Mouse (Mus musculus): ENCODE results near the gene Sctr.

GRCm38 (mm10) chr1:119996798-119997581, 9.7 kb upstream of the Sctr start, which contains the start of gene Cfap221:
- TF ChIP-seq POLR2A (IDR thresholded peaks at IDR 0.05; ENCODE audit: borderline replicate concordance, control insufficient read depth, low read depth, low read length): no peak
- TF ChIP-seq CTCF (IDR thresholded peaks at IDR 0.05; ENCODE audit: control insufficient read depth, insufficient read depth, low read length): no peak
